Mouse (Mus musculus) left cerebral cortex, postnatal 4 days (tissue): ENCODE measurements around the gene C1qtnf4. TPM values are rescaled to one million over a fixed set of nuclear protein-coding genes. Genes with fewer than 3 reads are reported as not detected.
"Not testable (repeated sequence)": the region's sequence is repeated elsewhere in the genome, so short reads cannot be mapped to it uniquely, and the experiment has no call there.

Source experiments
- DNase-seq: peaks from one replicate; pipeline ENCODE4 v3.0.0-alpha.2; 2022
- intact Hi-C: fragments of 180-260 bp; cut with DNase I; formaldehyde crosslinking; loops from one replicate; pipeline ENCODE4 v1.15.1; 2025
- total RNA-seq, 2 experiments: library from RNA; stranded (reverse); gene quantifications; 2 replicates each; pipeline ENCODE4 v1.2.3; 2021

C1qtnf4 gene
- total RNA-seq, 2 experiments from 2014 or later = 143 TPM

GRCm38 (mm10) chr2:90880144-90880785 lies 5.4 kb upstream of the C1qtnf4 start:
- DNase-seq = no peak

GRCm38 (mm10) chr2:90881824-90882223 lies 3.8 kb upstream of the C1qtnf4 start:
- no peak for DNase-seq
- intact Hi-C loops = no loop called here

More at GRCm38 (mm10) chr2:90880144-90880785, 5.4 kb upstream of the C1qtnf4 start:
- intact Hi-C loops = no loop called here

- intact Hi-C loops = no loop called here
- no peak for DNase-seq
Measured at GRCm38 (mm10) chr2:90886436-90886835, 776 bp downstream of the C1qtnf4 start.

- no peak for DNase-seq
- intact Hi-C loops = no loop called here
Measured at GRCm38 (mm10) chr2:90887627-90888026, 2.0 kb downstream of the C1qtnf4 start.

GRCm38 (mm10) chr2:90889550-90890548 lies 4.2 kb downstream of the C1qtnf4 start:
- DNase-seq = peak; percentile 37
- intact Hi-C loops = no loop called here

- intact Hi-C loops = no loop called here
- DNase-seq = no peak
Measured at GRCm38 (mm10) chr2:90893673-90894298, 8.1 kb downstream of the C1qtnf4 start.

GRCm38 (mm10) chr2:90894299-90894677 lies 8.6 kb downstream of the C1qtnf4 start:
- intact Hi-C loops, DNase-seq: not testable (repeated sequence)

GRCm38 (mm10) chr2:90903398-90903797 lies 17.7 kb downstream of the C1qtnf4 start:
- intact Hi-C loops = no loop called here
- DNase-seq = no peak

- intact Hi-C loops = no loop called here
- peak; percentile 87 for DNase-seq
Measured at GRCm38 (mm10) chr2:90904076-90904855, 18.6 kb downstream of the C1qtnf4 start, which contains the start of the genes Kbtbd4 and Ndufs3. Gene Kbtbd4 (plus strand): TSS chr2:90904740. Gene Ndufs3 (minus strand): TSS chr2:90904827.

- intact Hi-C loops = no loop called here
- DNase-seq = peak; percentile 32
Measured at GRCm38 (mm10) chr2:90904856-90905224, 19.2 kb downstream of the C1qtnf4 start.

- DNase-seq = no peak
- intact Hi-C loops = no loop called here
Measured at GRCm38 (mm10) chr2:90906721-90907120, 21.1 kb downstream of the C1qtnf4 start.

- intact Hi-C loops = no loop called here
- no peak for DNase-seq
Measured at GRCm38 (mm10) chr2:90910861-90911260, 25.2 kb downstream of the C1qtnf4 start.

GRCm38 (mm10) chr2:90911668-90912067 lies 26.0 kb downstream of the C1qtnf4 start:
- no peak for DNase-seq
- intact Hi-C loops = no loop called here

GRCm38 (mm10) chr2:90913671-90914070 lies 28.0 kb downstream of the C1qtnf4 start:
- intact Hi-C loops = no loop called here
- peak; percentile 24 for DNase-seq

GRCm38 (mm10) chr2:90915516-90915915 lies 29.9 kb downstream of the C1qtnf4 start:
- intact Hi-C loops = no loop called here
- no peak for DNase-seq

GRCm38 (mm10) chr2:90916560-90917232 lies 31.0 kb downstream of the C1qtnf4 start:
- no peak for DNase-seq
- intact Hi-C loops = no loop called here

- DNase-seq = peak; percentile 73
- intact Hi-C loops = no loop called here
Measured at GRCm38 (mm10) chr2:90917233-90917998, 31.8 kb downstream of the C1qtnf4 start.

GRCm38 (mm10) chr2:90917999-90918698 lies 32.5 kb downstream of the C1qtnf4 start:
- no peak for DNase-seq
- intact Hi-C loops = no loop called here
